Comparison of ENCODE assay signal across 12 mouse cellular contexts in the genomic region with DNA sequence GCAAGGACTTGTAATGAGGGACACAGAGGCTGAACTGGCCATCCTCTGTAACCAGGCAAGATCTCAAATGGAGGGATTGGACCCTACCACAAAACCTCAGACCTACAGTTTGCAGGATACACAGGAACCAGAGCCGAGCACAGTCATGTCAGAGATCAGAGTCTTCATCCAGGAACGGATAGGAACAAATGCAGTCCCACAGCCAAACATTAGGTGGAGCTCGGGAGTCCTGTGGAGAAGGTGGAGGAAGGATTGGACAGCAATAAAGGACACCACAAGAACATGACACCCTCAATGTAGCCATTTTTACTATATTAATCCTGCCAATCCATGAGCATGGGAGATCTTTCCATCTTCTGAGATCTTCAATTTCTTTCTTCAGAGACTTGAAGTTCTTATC. TPM values are rescaled to one million over a fixed set of nuclear protein-coding genes. Genes with fewer than 3 reads are reported as not detected.
A peak's percentile ranks its signal among the peaks of the same experiment; 100 is the strongest.
DNase-seq lines count a peak whose midpoint lies in the region; ATAC-seq and TF ChIP-seq lines count a peak whose summit lies in the region.
"Not testable (repeated sequence)": the region's sequence is repeated elsewhere in the genome, so short reads cannot be mapped to it uniquely, and the experiment has no call there.
"Had no signal": no experiment of that assay in that cellular context is flagged by ENCODE, and none has a peak within 500 bp of the region (broad histone marks: within the 10 kb centered on the region; RNA-seq: fewer than 3 reads in every experiment).

No protein-coding gene starts in this region.

- not testable (repeated sequence) for H3K4me2 ChIP-seq in intestine, postnatal 0 days (replicated peaks; ENCODE audit: low read depth)

- peak; percentile 53 to 88 for DNase-seq in adrenal gland, adult (ENCODE audit: inconsistent age in 2 of 2, low spot score in 1 of 2)
- DNase-seq in cerebellum, postnatal 25 days, result peak; percentile 51 to 73
- DNase-seq in gastrocnemius, postnatal 10 days, result peak; percentile 56
- peak; percentile 19 to 62 for DNase-seq in layer of hippocampus, postnatal 25 days (ENCODE audit: extremely low spot score in 1 of 2, low spot score in 1 of 2)
- DNase-seq in lung, postnatal 25 days (ENCODE audit: low spot score), result peak; percentile 38
- peak; percentile 19 for DNase-seq in right cerebral cortex, postnatal 4 days
- DNase-seq in yolk sac, embryonic 10.5 days (ENCODE audit: low spot score), result peak; percentile 32

- TF ChIP-seq CTCF in intestine, postnatal 0 days (IDR thresholded peaks at IDR 0.05; ENCODE audit: low read depth), result peak; percentile 76

- H3K36me3 ChIP-seq in intestine, postnatal 0 days (ENCODE audit: control insufficient read depth, insufficient read depth), result not testable (repeated sequence)

- H3K27ac ChIP-seq in intestine, postnatal 0 days (ENCODE audit: low read depth, low read length), result not testable (repeated sequence)

- not testable (repeated sequence) for H3K9me3 ChIP-seq in intestine, postnatal 0 days (ENCODE audit: control insufficient read depth)

- WGBS in intestine, postnatal 0 days, result 5% methylated on average over 3 of the region's 3 CpGs

- H3K4me3 ChIP-seq in intestine, postnatal 0 days (ENCODE audit: low read depth, low read length), result not testable (repeated sequence)

- H3K9ac ChIP-seq in intestine, postnatal 0 days (ENCODE audit: low read depth, low read length), result not testable (repeated sequence)

- not testable (repeated sequence) for H3K27me3 ChIP-seq in intestine, postnatal 0 days (replicated peaks; ENCODE audit: control insufficient read depth, insufficient read depth, low read length)

- ATAC-seq in intestine, postnatal 0 days, result not testable (repeated sequence)

- not testable (repeated sequence) for H3K4me1 ChIP-seq in intestine, postnatal 0 days (replicated peaks; ENCODE audit: control insufficient read depth, insufficient read depth, low read length)

RNA-seq across cellular contexts. Expression of gene 4930444G20Rik, which starts 31.6 kb away (rescaled TPM):
- not detected for total RNA-seq in gastrocnemius, postnatal 10 days (2021)
- not detected in 2 replicates for polyA plus RNA-seq in intestine, postnatal 0 days (2015; fragmentation: Nextera tagmentation; extraction: Ambion mirVana)
- total RNA-seq in layer of hippocampus, postnatal 25 days (2021), result not detected
- total RNA-seq: megakaryocyte-erythroid progenitor cell, adult 5-6 weeks had no signal
- polyA plus RNA-seq: embryonic facial prominence, embryonic 13.5 days; heart, embryonic 10.5 days; large intestine, adult 2 months had no signal

Comparison
In these comparisons a context has a peak if more than half of its experiments do, and no peak if none do; other contexts are left out.
1. DNase-seq: peak in every context shown above with its lines; median percentile 70 in adrenal gland, adult; 62 in cerebellum, postnatal 25 days; 56 in gastrocnemius, postnatal 10 days; 40 in layer of hippocampus, postnatal 25 days; 38 in lung, postnatal 25 days; 32 in yolk sac, embryonic 10.5 days; 19 in right cerebral cortex, postnatal 4 days.